In the genomic region with DNA sequence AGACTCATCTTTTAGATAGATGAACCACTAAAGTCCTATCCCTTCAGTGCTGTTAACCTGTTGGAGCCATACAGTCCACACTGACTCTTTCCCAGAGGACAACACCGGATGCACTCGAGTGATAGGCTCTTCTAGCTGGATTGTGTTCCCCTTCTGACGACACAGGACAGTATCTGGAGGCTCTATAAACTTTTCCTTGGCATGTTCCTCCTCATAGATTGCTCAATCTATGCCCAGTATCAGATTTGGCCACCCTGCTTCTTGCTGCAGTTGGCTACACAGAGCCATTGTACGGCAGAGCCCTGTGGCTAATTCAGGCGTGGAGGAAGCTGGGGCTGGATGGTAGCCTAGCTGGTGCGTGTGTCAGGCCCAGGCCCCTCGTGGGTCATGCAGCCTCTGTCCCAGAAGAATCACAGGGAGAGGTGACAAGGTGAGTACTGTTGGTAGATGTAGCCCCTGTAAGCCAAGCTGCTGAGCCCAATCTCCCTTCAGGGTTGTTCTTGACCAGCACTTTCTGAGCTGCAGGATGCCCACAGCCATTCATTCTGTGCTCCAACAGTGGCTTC, we compare ENCODE assay signal across 8 mouse cellular contexts. TPM values are rescaled to one million over a fixed set of nuclear protein-coding genes. Genes with fewer than 3 reads are reported as not detected.
DNase-seq lines count a peak whose midpoint lies in the region; ATAC-seq and TF ChIP-seq lines count a peak whose summit lies in the region.

No protein-coding gene starts in this region.

- no peaks in the 10 kb centered on the region for H3K9me3 ChIP-seq in heart, embryonic 13.5 days
- no peaks in the 10 kb centered on the region for H3K9me3 ChIP-seq in CH12.LX (replicated peaks; ENCODE audit: low read length)
- no peaks in the 10 kb centered on the region for H3K9me3 ChIP-seq in forebrain, embryonic 13.5 days (replicated peaks)
- H3K9me3 ChIP-seq in liver, embryonic 14.5 days (ENCODE audit: control insufficient read depth, low read length): no peaks in the 10 kb centered on the region

- WGBS in heart, embryonic 13.5 days: 74% methylated on average over 7 of the region's 7 CpGs
- 82% methylated on average over 7 of the region's 7 CpGs for WGBS in forebrain, embryonic 13.5 days
- 58% methylated on average over 7 of the region's 7 CpGs for WGBS in liver, embryonic 14.5 days (ENCODE audit: insufficient replicate concordance)

- H3K4me1 ChIP-seq in heart, embryonic 13.5 days: peaks cover 26% of the 10 kb centered on the region
- H3K4me1 ChIP-seq in CH12.LX (ENCODE audit: control insufficient read depth in 1 of 2, insufficient read depth in 2 of 2): peaks cover 7 to 26% of the 10 kb centered on the region in 2 experiments; a peak in 3 of 4 replicates
- H3K4me1 ChIP-seq in forebrain, embryonic 13.5 days: peaks cover 23% of the 10 kb centered on the region
- peaks cover 14 to 23% of the 10 kb centered on the region in 2 experiments for H3K4me1 ChIP-seq in liver, embryonic 14.5 days (replicated peaks; ENCODE audit: control insufficient read depth in 2 of 2, insufficient read depth in 2 of 2, low read length in 1 of 2)

- intact Hi-C loops in heart, postnatal 10 days (cut with DNase I): loop anchor here (2.0 to 5.0 kb wide), 2 partner anchors 90 to 119 kb away; no protein-coding TSS in a partner anchor

- ATAC-seq in heart, embryonic 13.5 days (ENCODE audit: extremely low read depth, insufficient number of reproducible peaks, low FRiP score, low TSS enrichment): no peak
- ATAC-seq in forebrain, embryonic 13.5 days: no peak
- ATAC-seq in liver, embryonic 14.5 days (ENCODE audit: insufficient read depth): no peak

- no peak for TF ChIP-seq EP300 in CH12.LX (IDR thresholded peaks at IDR 0.05; ENCODE audit: low read length)
- no peak for TF ChIP-seq EP300 in liver, embryonic 14.5 days (IDR thresholded peaks at IDR 0.05; ENCODE audit: low read depth)

- no peak for TF ChIP-seq POLR2A in CH12.LX (IDR thresholded peaks at IDR 0.05; ENCODE audit: low read depth, low read length)

- no peak for TF ChIP-seq RAD21 in CH12.LX (IDR thresholded peaks at IDR 0.05; ENCODE audit: low read depth, low read length)

- 0 out of 2 replicates have a peak, but pooled peaks cover 9% of the 10 kb centered on the region for H3K79me2 ChIP-seq in CH12.LX (replicated peaks; ENCODE audit: control insufficient read depth, extremely low read depth, insufficient read depth, poor library complexity, severe bottlenecking)

- DNase-seq in heart, postnatal 10 days: no peak
- no peak for DNase-seq in CH12.LX (ENCODE audit: extremely low read depth)
- DNase-seq in liver, embryonic 14.5 days (ENCODE audit: low read depth in 3 of 3, low spot score in 3 of 3): no peak
- no peak for DNase-seq in layer of hippocampus, postnatal 10 days (ENCODE audit: low spot score in 2 of 2)
- no peak for DNase-seq in right cerebral cortex, postnatal 14 days
- DNase-seq in kidney, adult 11 months: no peak

- peaks cover 76% of the 10 kb centered on the region for H3K36me3 ChIP-seq in heart, embryonic 13.5 days
- peaks cover 64 to 79% of the 10 kb centered on the region in 2 experiments for H3K36me3 ChIP-seq in CH12.LX (replicated peaks in 1 of 2; ENCODE audit: control insufficient read depth in 1 of 2, insufficient read depth in 1 of 2, low read length in 1 of 2)
- peaks cover 75% of the 10 kb centered on the region for H3K36me3 ChIP-seq in forebrain, embryonic 13.5 days (ENCODE audit: poor library complexity, severe bottlenecking)
- peaks cover 42% of the 10 kb centered on the region for H3K36me3 ChIP-seq in liver, embryonic 14.5 days (replicated peaks; ENCODE audit: control insufficient read depth, insufficient read depth, low read depth)

- in situ Hi-C loops in CH12.LX (cut with MboI; ENCODE audit: low pct_ligation_motif_present, low pct_unique_long_range_greater_than_20kb, low sequenced_read_pairs): loop anchor here (5.0 kb wide), 1 partner anchor 110 kb away; the partner anchor contains the start of gene Sh3bp2

- no peaks in the 10 kb centered on the region for H3K27me3 ChIP-seq in heart, embryonic 13.5 days (replicated peaks)
- H3K27me3 ChIP-seq in CH12.LX (replicated peaks): no peaks in the 10 kb centered on the region
- no peaks in the 10 kb centered on the region for H3K27me3 ChIP-seq in forebrain, embryonic 13.5 days
- no peaks in the 10 kb centered on the region for H3K27me3 ChIP-seq in liver, embryonic 14.5 days (ENCODE audit: control insufficient read depth, insufficient read depth, low read length)

- dilution Hi-C loops in CH12.LX (cut with MboI; ENCODE audit: extremely low pct_ligation_motif_present, extremely low pct_unique_long_range_greater_than_20kb, low sequenced_read_pairs): no loop called here

- no peak overlapping the region for H3K4me3 ChIP-seq in heart, embryonic 13.5 days
- H3K4me3 ChIP-seq in CH12.LX (replicated peaks in 1 of 3; ENCODE audit: low read depth in 2 of 3, low read length in 2 of 3, poor library complexity in 1 of 3): no peak overlapping the region
- no peak overlapping the region for H3K4me3 ChIP-seq in forebrain, embryonic 13.5 days
- no peak overlapping the region for H3K4me3 ChIP-seq in liver, embryonic 14.5 days (ENCODE audit: insufficient read depth in 1 of 2, low read depth in 2 of 2, low read length in 2 of 2)

- H3K4me2 ChIP-seq in heart, embryonic 13.5 days: peak overlapping the region; percentile 86
- no peak overlapping the region for H3K4me2 ChIP-seq in CH12.LX (ENCODE audit: insufficient read depth, low read depth, poor library complexity, severe bottlenecking)
- peak overlapping the region; percentile 91 for H3K4me2 ChIP-seq in forebrain, embryonic 13.5 days
- H3K4me2 ChIP-seq in liver, embryonic 14.5 days (ENCODE audit: low read depth): peak overlapping the region; percentile 95

- H3K27ac ChIP-seq in heart, embryonic 13.5 days (replicated peaks): no peak overlapping the region
- H3K27ac ChIP-seq in CH12.LX (ENCODE audit: insufficient read depth, low read depth): peak overlapping the region; percentile 86
- H3K27ac ChIP-seq in forebrain, embryonic 13.5 days: no peak overlapping the region
- H3K27ac ChIP-seq in liver, embryonic 14.5 days: no peak overlapping the region

- no peak for TF ChIP-seq CTCF in CH12.LX (conservative IDR thresholded peaks at IDR 0.05 in 1 of 2, IDR thresholded peaks at IDR 0.05 in 1 of 2; ENCODE audit: low read depth in 2 of 2, low read length in 2 of 2)
- TF ChIP-seq CTCF in liver, embryonic 14.5 days (IDR thresholded peaks at IDR 0.05; ENCODE audit: low read depth): no peak

- H3K9ac ChIP-seq in heart, embryonic 13.5 days: peak overlapping the region; percentile 86
- H3K9ac ChIP-seq in CH12.LX (ENCODE audit: insufficient read depth, low read depth): peak overlapping the region; percentile 68; the same call in 1 of the 2 replicates
- peak overlapping the region; percentile 81; the same call in 1 of the 2 replicates for H3K9ac ChIP-seq in forebrain, embryonic 13.5 days
- no peak overlapping the region for H3K9ac ChIP-seq in liver, embryonic 14.5 days (replicated peaks)

TF ChIP-seq in CH12.LX, 34 proteins besides CTCF, POLR2A, EP300 and RAD21:
- TF ChIP-seq ZMIZ1 (IDR thresholded peaks at IDR 0.05; ENCODE audit: low read depth, low read length) (no peak), MYC (IDR thresholded peaks at IDR 0.05; ENCODE audit: low read depth, low read length) (no peak), CHD1 (IDR thresholded peaks at IDR 0.05; ENCODE audit: low read depth, low read length) (no peak)
TF ChIP-seq in CH12.LX: peak in this region for 0.

RNA-seq across cellular contexts. Expression of gene Mfsd10, which starts 0.7 kb away (rescaled TPM):
- 75.1 and 78.4 TPM in 2 replicates for polyA plus RNA-seq in heart, embryonic 13.5 days (2015; fragmentation: Nextera tagmentation; extraction: Ambion mirVana)
- 10 to 100 TPM; 20.7 to 25.4 TPM for total RNA-seq in heart, postnatal 10 days (2021)
- total RNA-seq in CH12.LX (2012; rRNA removed): 67.0 and 67.5 TPM in 2 replicates
- total RNA-seq in CH12.LX (2014; rRNA removed): 40.4 and 42.1 TPM in 2 replicates
- 78.6 and 92.6 TPM in 2 replicates for polyA plus RNA-seq in CH12.LX (2012; ENCODE audit: insufficient read length, low read depth)
- 86.9 and 99.0 TPM in 2 replicates for polyA plus RNA-seq in forebrain, embryonic 13.5 days (2015; fragmentation: Nextera tagmentation; extraction: Ambion mirVana)
- polyA plus RNA-seq in liver, embryonic 14.5 days (2012; rRNA removed): 53.6 and 68.5 TPM in 2 replicates
- polyA plus RNA-seq in liver, embryonic 14.5 days (2014; fragmentation: Nextera tagmentation; extraction: Ambion mirVana): 33.1 and 46.7 TPM in 2 replicates
- 10 to 100 TPM; 46.0 to 49.5 TPM for total RNA-seq in layer of hippocampus, postnatal 10 days (2021)

RNA-seq across cellular contexts. Expression of gene Nop14, which starts 22.3 kb away (rescaled TPM):
- 15.3 and 16.6 TPM in 2 replicates for polyA plus RNA-seq in heart, embryonic 13.5 days (2015; fragmentation: Nextera tagmentation; extraction: Ambion mirVana)
- total RNA-seq in heart, postnatal 10 days (2021): 10 to 100 TPM; 12.9 to 13.6 TPM
- total RNA-seq in CH12.LX (2012; rRNA removed) (46.1 and 51.0 TPM in 2 replicates), CH12.LX (2014; rRNA removed) (35.5 and 36.6 TPM in 2 replicates)
- 101 and 109 TPM in 2 replicates for polyA plus RNA-seq in CH12.LX (2012; ENCODE audit: insufficient read length, low read depth)
- 23.3 and 24.6 TPM in 2 replicates for polyA plus RNA-seq in forebrain, embryonic 13.5 days (2015; fragmentation: Nextera tagmentation; extraction: Ambion mirVana)
- 11.2 and 12.4 TPM in 2 replicates for polyA plus RNA-seq in liver, embryonic 14.5 days (2012; rRNA removed)
- polyA plus RNA-seq in liver, embryonic 14.5 days (2014; fragmentation: Nextera tagmentation; extraction: Ambion mirVana): 11.9 and 14.4 TPM in 2 replicates
- 10 to 100 TPM; 18.9 to 20.5 TPM for total RNA-seq in layer of hippocampus, postnatal 10 days (2021)

RNA-seq across cellular contexts. Expression of gene Grk4, which starts 22.5 kb away (rescaled TPM):
- 2.4 and 3.5 TPM in 2 replicates for polyA plus RNA-seq in heart, embryonic 13.5 days (2015; fragmentation: Nextera tagmentation; extraction: Ambion mirVana)
- 1 to 10 TPM; 2.1 to 2.3 TPM for total RNA-seq in heart, postnatal 10 days (2021)
- total RNA-seq in CH12.LX (2012; rRNA removed): 0.63 and 0.76 TPM in 2 replicates
- total RNA-seq in CH12.LX (2014; rRNA removed): 0.39 and 0.56 TPM in 2 replicates
- 0.81 and 1.4 TPM in 2 replicates for polyA plus RNA-seq in CH12.LX (2012; ENCODE audit: insufficient read length, low read depth)
- polyA plus RNA-seq in forebrain, embryonic 13.5 days (2015; fragmentation: Nextera tagmentation; extraction: Ambion mirVana): 1.0 and 1.3 TPM in 2 replicates
- 0.24 and 0.44 TPM in 2 replicates for polyA plus RNA-seq in liver, embryonic 14.5 days (2012; rRNA removed)
- 0.48 and 0.91 TPM in 2 replicates for polyA plus RNA-seq in liver, embryonic 14.5 days (2014; fragmentation: Nextera tagmentation; extraction: Ambion mirVana)
- total RNA-seq in layer of hippocampus, postnatal 10 days (2021): 1 to 10 TPM; 5.2 to 8.6 TPM
